Mouse (Mus musculus): ENCODE data around the gene Myoz2.

Gene Myoz2

DNA sequence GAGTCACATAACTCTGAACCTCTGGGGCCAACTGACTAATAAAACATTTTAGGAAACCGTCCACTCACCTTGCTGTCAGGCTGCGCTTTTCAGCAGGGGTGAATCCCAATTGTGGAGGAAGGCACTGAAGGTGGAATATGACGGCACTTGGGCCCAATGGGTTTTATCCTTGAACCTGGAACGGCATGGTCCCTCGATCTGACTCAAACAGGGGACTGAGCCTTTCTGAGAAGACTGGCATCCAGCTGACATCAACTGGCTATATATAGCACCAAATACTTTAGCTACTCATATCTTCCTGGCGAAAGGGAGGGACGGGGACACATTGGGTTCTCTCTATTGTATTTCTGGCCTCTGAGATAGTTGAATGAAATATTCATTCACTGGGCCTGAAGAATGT is at the start of gene Myoz2:
Gene Myoz2, minus strand, starts transcription at position 264 of the 400 bp plus-strand sequence.
- DNase-seq (ENCODE audit: low read depth in 2 of 2, low spot score in 2 of 2): no peak

DNA sequence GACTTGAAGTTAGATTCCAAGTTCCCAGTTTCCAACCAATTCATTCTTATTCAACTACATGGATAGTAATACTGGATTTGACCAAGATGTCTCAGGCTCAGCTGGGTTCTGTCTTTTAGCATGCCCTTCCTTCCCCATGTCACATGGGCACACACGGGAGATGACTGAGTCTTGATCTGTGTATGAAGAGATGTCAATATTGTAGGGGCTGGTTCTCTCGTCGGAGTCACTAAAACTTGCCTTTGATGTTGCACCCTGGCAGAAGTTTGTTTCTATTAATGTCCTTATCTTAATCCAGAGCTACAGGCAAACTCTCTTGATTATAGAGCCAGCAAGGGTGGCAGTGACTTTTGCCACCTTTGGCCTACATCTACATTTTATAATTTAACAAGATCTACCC is 46.9 kb upstream of the Myoz2 start:
- no peak for DNase-seq (ENCODE audit: low read depth in 2 of 2, low spot score in 2 of 2)

DNA sequence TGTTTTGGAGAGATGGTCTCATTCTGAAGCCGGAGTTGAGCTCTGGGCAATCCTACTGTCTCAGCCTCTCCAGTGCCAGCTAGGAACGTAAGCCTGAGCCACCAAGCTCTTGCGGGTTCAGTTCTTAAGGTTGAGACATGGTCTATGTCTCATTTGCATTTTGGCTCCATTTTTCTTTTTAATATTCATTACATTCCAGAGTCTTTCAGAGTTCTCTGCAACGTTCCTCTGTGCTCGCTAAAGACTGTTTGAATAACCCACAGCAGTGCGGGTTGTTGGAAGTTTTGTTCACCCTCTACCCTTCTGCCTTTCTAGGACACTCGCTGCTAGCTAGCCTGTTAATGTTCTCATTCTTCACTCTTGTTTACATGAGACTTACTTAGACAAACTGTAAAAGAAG is 46.1 kb upstream of the Myoz2 start:
- DNase-seq (ENCODE audit: low read depth in 2 of 2, low spot score in 2 of 2): no peak

DNA sequence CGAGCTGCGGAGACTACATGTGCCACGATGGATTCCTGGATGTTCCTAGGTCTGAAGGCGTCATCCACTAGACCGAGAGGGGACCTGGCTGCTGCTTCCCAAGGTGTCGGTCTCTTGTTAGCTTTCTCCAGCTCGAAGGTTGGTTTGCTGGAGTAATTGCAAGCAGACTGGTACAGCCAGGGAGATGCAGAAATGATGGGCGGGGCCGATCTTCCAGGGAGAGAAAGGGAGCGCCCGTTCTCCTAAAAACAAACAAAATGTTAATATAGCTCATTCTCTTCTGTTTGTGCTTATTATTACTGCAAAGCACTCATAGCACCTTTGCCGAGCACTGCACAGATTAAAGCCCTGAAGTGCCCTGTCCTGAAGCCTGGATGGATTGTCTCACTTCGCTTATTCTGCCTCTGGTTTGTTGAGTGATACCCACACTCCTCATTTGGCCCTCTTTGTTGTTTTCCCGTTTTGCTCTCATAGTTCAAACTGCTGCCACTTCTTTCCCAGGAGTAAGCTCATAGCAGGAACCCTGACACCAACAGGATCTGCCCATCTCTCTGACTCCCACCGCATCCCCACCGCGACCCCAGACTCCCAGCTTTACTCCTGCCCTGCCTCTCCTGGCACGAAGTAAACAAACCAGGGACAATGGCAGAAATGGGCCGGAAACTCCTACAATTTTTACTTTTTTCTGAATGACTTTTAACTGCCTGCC is 45.4 kb upstream of the Myoz2 start:
- DNase-seq (ENCODE audit: low read depth in 2 of 2, low spot score in 2 of 2): no peak

DNA sequence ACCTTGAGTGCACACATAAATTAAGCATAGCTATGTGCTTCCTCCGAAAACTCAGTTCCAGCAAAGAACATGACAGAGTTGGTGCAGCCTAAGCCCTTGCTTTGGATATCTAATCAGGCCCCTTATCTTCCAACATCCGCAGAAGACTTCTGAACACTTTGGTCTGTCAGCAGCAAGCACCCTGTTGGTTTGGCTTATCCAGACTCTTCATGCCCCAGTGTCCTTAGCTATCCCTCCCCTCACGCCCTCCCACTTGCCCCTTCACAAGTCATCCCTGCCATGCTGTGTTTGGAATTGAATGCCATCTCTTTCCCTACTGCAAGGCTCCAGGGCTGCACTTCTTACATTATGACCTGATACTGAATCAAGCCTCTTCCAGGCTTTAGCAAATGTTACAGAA is 40.9 kb upstream of the Myoz2 start:
- DNase-seq (ENCODE audit: low read depth in 2 of 2, low spot score in 2 of 2): no peak

DNA sequence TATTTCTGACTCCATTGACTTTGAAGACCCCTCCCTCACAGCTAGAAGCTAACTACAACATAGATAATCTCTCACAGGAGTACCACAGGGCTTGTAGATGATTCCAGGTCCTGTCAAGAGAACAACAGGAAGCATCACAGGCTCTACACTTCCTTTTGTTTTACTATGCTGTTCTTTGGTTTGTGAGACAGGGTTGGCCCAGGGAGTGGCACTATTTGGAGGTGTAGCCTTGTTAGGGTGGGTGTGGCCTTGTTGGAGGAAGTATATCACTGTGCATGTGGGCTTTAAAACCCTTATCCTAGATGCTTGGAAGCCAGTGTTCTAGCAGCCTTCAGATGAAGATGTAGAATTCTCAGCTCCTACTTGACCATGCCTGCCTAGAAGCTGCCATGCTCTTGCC is 40.2 kb upstream of the Myoz2 start:
- no peak for DNase-seq (ENCODE audit: low read depth in 2 of 2, low spot score in 2 of 2)

DNA sequence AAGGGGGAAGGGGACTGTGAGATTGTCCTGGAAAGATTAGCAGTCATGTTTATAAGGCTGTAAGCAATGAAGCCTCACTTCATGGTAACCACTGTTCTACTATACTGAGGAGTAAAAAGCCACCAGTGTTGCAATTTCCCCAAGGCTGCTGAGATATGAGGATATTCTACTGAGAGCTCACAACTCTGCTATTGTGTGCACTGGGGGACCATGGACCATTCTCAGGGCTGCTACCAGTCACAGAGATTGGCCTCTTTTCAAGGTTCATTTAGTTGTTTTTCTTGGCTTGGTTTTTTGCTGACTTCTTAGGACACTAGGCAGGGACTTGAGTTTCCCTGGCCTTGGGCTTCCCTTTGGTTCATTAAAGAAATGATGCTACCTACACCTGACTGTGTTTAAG is 38.5 kb upstream of the Myoz2 start:
- no peak for DNase-seq (ENCODE audit: low read depth in 2 of 2, low spot score in 2 of 2)

DNA sequence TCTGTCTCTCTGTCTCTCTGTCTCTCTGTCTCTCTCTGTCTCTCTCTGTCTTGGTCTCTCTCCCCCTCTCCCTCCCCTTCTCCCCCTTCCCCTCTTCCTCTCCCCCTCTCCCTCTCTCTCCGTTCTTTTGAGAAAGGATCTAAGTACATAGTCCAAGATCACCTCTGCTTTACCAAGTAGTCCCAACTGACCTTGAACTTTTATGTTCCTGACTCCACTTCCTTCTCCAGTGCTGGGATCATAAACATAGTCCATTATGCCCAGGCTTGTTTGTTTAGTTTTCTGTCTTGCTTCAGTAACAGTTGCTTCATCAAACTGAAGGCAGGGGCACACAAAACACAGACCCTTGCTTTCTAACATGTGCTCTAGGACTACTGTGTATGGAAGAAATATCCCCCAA is 37.7 kb upstream of the Myoz2 start:
- DNase-seq (ENCODE audit: low read depth in 2 of 2, low spot score in 2 of 2): no peak

DNA sequence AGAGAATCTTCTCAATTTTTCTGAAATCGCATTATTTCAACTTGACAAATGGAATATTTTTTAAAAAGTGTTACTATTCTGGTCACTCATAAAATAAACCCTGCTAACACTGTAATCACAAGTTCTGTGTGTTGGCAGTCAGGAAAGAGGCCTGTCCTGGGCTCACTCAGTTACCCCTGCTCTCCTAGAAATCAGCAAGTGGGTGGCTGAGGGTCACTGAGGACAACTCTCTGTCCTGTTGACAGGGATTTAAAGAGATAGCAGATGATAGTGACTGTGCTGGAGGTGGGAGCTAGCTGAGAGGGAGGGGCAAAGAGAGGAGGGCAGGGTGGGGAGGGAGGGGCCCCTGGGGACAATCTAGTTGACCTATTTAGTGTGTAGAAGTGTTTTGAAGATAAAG is 36.2 kb upstream of the Myoz2 start:
- DNase-seq (ENCODE audit: low read depth in 2 of 2, low spot score in 2 of 2): no peak

DNA sequence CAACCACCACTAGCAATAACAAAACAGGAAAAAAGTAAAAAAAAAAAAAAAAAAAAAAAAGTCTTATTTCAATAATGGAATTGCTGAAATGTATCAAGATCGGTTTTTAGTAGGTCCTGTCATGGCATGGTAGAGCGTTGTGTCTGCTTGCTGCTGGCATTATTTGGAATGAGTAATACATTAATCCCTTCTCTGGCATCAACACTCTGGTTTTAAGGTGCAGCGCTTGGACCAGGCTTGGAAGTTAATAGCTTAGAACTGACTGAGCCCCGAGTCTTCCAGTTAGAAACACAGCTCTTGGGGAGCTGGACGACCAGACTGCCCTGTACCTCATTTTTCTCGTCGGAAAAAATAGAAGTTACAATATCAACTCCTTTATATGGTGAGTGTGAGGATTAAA is 32.0 kb upstream of the Myoz2 start:
- no peak for DNase-seq (ENCODE audit: low read depth in 2 of 2, low spot score in 2 of 2)

DNA sequence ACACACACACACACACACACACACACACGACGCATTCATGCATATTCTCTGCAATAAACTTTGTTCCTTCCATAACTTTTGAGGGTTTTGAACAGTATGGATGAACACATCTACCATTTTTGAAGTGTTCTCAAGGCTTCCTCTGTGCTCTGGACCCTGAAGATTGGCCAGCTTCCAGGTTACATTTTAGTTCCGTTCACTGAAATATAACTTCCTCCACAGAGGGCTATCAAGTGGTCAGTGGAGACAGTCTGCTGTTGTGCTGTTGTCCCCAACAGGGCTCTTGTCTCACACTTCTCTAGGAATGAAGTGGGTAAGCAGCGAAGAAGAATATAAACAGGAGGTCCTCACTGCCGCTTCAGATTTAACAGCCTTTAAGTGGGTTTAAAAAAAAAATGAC is 30.7 kb upstream of the Myoz2 start:
- DNase-seq (ENCODE audit: low read depth in 2 of 2, low spot score in 2 of 2): no peak

DNA sequence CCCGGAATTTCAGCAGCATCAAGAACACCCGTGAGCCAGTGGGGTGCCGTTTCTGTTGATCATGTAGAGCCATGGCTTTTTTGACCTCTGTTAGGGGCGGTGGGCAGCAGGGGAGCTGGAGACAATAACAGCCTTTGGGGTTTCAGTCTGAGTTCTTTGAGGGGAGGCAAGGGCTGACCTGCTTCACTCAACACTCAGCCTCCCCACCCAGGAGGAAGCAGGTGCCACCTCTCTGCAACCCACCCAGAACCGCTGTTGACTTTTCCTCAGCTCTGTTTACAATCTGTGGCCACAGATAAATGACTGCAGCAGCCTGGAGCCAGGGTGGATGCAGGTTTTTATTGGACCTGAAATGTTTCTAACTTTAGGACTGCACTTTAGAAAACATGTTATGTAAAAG is 29.4 kb upstream of the Myoz2 start:
- DNase-seq (ENCODE audit: low read depth in 2 of 2, low spot score in 2 of 2): no peak

DNA sequence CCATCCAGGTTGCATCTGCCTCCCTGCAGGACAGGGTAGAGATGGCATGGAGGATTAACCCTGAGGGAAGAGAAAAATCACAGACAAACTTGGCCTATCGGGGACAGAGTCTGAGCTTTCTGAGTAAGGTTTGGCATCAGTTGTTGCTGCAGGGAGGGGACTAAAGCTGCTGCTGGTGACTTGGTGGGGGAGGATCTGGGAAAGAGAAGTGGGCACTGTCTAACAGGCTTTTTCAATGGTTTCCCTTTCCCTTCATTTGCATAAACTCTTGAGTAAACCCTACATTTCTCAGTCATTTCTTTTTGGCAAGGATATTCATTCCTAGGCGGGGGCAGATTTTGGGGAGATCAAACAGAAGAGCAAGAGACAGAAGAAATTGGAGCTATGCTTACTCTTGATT is 27.1 kb upstream of the Myoz2 start:
- DNase-seq (ENCODE audit: low read depth in 2 of 2, low spot score in 2 of 2): no peak

DNA sequence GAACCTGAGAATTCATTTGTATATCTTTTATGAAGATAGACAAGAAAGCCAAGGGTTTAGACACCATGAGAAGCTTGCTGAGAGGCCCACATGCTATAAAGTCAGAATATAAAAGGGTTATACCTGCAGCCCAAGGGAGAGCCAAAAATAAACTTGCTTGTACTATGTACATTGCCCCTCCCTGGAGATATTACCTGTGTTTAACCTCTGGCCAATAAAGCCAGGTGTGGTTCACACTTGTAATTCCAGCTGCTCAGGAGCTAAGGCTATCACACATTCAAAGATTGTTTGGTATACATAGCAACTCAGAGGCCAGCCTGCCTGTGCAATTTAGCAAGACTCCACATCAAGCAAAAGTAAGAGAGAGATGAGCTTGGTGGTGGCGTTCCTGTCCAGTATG is 24.0 kb upstream of the Myoz2 start:
- DNase-seq (ENCODE audit: low read depth in 2 of 2, low spot score in 2 of 2): no peak

DNA sequence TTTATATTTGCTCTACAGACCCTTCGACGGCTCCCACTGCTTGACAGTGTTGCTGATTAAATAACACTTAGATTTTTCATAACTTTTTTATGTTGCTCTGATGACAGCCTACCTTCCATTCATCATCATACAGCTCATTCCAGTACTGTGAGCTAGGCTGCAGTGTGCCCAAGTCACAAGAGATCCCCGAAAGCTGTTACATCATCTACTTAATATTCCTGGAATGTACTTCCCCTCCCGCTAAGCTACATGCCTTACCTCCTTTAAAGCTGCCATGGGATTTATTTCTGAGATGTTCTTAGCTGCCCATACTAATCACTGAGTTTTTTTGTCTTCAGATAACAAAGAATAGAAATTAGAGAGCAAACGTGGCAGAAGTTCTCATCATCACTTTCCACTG is 19.4 kb upstream of the Myoz2 start:
- DNase-seq (ENCODE audit: low read depth in 2 of 2, low spot score in 2 of 2): no peak

DNA sequence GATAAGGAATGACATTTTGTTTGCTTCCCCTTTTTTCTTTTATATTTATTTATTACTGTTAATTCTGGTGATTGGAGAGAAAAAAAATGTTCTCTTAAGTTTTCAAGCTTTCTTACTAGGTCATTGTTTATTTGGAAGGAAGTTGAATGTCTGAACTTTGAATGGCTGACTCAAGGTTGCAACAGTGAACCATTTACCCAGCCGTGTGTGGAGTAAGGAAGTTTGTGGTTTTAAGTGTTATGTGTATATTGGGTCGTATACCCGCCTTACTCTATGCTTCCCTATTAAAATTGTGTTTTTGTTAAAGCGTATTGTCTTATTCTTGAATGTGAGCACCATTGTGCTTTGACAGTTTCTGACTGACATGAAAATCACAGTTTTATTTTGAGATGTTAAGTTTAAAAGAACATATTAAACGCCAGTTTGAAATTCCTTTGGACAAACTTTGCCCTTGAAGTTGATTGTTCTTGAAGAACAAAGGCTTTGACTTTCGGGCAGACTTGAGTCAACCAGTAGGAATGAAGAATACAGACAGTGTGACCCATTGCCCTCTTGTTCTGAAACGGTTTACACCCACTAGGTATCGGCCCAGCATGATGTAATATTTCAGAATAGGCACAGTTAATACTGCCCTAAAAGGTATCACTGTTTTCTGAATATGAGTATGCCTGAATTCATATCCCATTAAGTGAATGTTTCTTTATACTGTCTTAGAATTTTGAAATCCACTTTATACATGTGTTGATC is 18.6 kb upstream of the Myoz2 start:
- no peak for DNase-seq (ENCODE audit: low read depth in 2 of 2, low spot score in 2 of 2)

DNA sequence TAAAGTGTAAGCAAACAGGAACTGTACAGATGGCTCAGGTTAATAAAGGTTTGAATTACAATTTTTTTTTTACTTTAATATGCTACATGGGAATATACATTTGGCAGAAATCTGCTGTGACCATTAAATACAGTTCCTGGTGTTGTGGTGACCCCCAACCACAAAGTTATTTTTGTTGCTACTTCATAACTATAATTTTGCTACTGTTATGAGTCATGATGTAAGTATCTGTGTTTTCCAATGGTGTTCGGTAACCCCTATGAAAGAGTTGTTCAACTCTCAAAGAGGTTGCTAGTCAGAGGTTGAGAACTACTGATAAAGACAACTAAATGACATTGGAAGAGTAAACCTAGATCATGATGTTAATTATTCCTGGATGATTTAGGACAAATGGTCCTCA is 7.5 kb upstream of the Myoz2 start:
- DNase-seq (ENCODE audit: low read depth in 2 of 2, low spot score in 2 of 2): no peak

DNA sequence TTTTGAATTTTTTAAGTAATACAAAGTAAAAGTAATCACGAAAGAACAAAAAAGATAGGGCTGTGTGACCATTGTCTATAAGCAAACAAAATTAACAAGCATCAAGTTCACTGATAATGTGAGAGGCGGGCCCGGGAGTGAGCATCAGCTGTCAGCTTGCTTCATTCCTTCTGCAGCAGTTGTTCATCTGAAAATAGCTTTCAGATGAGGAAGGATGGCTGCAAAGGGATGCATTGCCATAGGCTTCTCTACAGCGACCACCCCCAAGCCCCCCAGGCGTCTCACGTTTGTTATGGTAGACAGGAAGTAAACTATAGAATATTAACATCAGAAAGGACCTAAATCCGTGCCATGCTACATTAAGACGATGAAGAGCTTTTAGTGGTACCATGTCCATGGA is 1.0 kb downstream of the Myoz2 start:
- DNase-seq (ENCODE audit: low read depth in 2 of 2, low spot score in 2 of 2): no peak

DNA sequence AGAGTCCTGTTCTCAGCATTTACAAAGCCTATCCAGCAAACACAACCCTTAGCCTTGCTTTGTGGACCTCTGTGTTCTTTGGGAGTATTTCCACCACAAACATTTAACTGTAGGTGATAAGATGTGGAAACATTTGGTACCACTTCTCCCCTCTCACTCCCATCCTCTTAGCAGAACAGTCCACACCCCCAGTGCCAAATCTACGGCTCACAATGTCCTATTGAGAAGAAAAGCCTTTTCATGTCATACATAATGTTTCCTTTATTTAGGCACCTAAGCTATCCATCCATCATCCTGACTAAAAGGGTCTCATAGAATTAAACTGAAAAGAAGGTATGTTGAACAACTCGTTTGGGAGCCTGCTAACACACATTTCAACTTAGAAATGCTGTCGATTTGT is 9.2 kb downstream of the Myoz2 start:
- DNase-seq (ENCODE audit: low read depth in 2 of 2, low spot score in 2 of 2): no peak

DNA sequence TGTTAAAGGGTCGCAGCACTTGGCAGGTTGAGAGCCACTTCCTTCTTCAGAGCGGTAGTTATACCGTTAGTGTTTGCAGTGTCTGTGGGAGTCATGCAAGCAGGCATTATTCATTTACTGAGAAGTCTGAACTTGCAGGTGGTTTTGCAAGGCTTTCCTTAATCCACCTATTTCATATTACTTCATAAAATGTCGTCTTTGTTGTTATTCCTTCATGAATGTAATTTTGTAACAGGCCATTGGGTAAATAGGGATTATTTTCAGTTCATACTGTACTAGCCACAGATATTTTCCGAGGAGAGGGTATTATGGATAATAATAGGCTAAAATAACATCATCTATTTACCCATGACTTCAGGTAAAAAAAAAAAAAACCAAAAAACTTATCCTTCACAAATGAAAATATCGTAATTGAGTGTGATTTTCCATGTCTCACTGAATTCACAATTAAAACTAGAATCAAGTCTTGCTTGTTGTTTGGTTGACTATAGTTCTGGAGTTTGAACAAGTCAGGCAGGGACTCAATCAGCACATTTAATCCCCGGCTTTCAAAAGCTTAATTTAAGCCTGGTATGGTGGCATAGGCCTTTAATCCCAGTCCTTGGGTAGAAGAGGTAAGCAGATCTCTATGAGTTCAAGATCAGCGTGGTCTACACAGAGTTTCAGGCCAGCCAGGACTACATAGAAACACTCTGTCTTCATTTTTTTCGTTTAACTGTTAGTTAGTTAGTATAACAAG is 10.2 kb downstream of the Myoz2 start:
- no peak for DNase-seq (ENCODE audit: low read depth in 2 of 2, low spot score in 2 of 2)

DNA sequence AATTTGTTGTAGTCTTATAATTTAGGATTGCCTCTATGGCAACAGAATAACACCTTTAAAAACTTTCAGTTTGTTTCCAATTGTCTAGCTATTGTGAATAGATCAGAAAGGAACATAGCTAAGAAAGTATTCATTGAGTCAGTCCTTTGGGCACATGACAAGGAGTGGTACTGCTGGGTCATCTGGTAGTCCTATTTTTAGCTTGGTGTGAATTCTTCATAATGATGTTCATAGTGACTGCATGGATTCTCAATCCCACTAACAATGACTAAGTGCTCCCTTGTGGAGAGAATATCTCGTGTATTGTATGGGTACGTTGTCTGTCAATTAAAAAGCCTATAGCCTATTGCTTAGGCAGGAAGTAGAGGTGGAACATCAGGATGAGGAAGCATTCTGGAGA is 16.0 kb downstream of the Myoz2 start:
- no peak for DNase-seq (ENCODE audit: low read depth in 2 of 2, low spot score in 2 of 2)

DNA sequence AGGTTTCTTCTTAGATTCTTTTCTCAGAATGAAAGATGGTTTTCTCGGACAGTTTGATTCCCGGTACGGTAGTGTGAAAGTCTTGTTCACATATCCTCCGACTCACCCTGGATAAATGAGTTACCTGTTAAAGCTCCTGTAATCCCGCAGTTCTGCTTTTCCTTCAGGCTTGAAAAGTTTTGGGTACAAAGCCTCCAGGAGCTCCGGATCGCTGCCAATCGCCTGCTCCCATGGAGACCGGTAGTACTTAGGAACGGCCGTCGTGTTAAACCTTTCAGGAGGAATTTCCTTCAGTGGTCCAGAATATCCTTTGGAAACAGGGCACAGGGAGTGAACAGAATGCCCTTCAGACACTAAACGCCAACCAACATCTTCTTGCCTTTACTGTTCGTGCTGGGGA is 21.3 kb downstream of the Myoz2 start:
- DNase-seq (ENCODE audit: low read depth in 2 of 2, low spot score in 2 of 2): no peak

Data from CD8-positive naive resting alpha-beta T cell, adult 2 months (primary cell).